Mouse (Mus musculus): ENCODE measurements around the gene Taldo1. TPM values are rescaled to one million over a fixed set of nuclear protein-coding genes. Genes with fewer than 3 reads are reported as not detected.

Taldo1 gene
- polyA plus RNA-seq, 1 experiment: not detected

GRCm38 (mm10) chr7:141413809-141414584 lies 22.0 kb downstream of the Taldo1 start, which contains the start of gene Gatd1:
Gene Gatd1 (minus strand): TSS chr7:141414136.
- Histone ChIP-seq H3K4me1 (ENCODE audit: control insufficient read depth, insufficient read depth, low read length) (peaks cover 20% of the 10 kb centered on the region), H3K4me3 (ENCODE audit: insufficient read depth, low read depth, low read length) (peak within 1 kb of the TSS; percentile 94), H3K27ac (ENCODE audit: insufficient read depth, low read depth, low read length) (peak within 1 kb of the TSS; percentile 74)
- under 1% methylated on average over 52 of the region's 56 CpGs for WGBS
- TF ChIP-seq CTCF (IDR thresholded peaks at IDR 0.05; ENCODE audit: insufficient read depth, low read depth, low read length) (no peak; the same call in 1 of the 2 replicates), POLR2A (IDR thresholded peaks at IDR 0.05; ENCODE audit: insufficient read depth, low read depth, low read length) (peak; percentile 85)

- TF ChIP-seq POLR2A (IDR thresholded peaks at IDR 0.05; ENCODE audit: insufficient read depth, low read depth, low read length) (no peak), CTCF (IDR thresholded peaks at IDR 0.05; ENCODE audit: insufficient read depth, low read depth, low read length) (no peak)
- 87% methylated on average over 6 of the region's 6 CpGs for WGBS
- Histone ChIP-seq H3K27ac (ENCODE audit: insufficient read depth, low read depth, low read length) (no peak overlapping the region), H3K4me1 (ENCODE audit: control insufficient read depth, insufficient read depth, low read length) (peaks cover 10% of the 10 kb centered on the region), H3K4me3 (ENCODE audit: insufficient read depth, low read depth, low read length) (no peak overlapping the region)
These were observed 24.3 kb downstream of the Taldo1 start for GRCm38 (mm10) chr7:141416144-141416841.

- 77% methylated on average over 8 of the region's 8 CpGs for WGBS
- Histone ChIP-seq H3K4me3 (ENCODE audit: insufficient read depth, low read depth, low read length) (no peak overlapping the region), H3K4me1 (ENCODE audit: control insufficient read depth, insufficient read depth, low read length) (peaks cover 6% of the 10 kb centered on the region; the same call in 1 of the 2 replicates), H3K27ac (ENCODE audit: insufficient read depth, low read depth, low read length) (no peak overlapping the region)
- TF ChIP-seq CTCF (IDR thresholded peaks at IDR 0.05; ENCODE audit: insufficient read depth, low read depth, low read length): no peak
- TF ChIP-seq POLR2A (IDR thresholded peaks at IDR 0.05; ENCODE audit: insufficient read depth, low read depth, low read length): no peak
These were observed 26.0 kb downstream of the Taldo1 start for GRCm38 (mm10) chr7:141417731-141418681.

- Histone ChIP-seq H3K4me3 (ENCODE audit: insufficient read depth, low read depth, low read length) (no peak overlapping the region), H3K27ac (ENCODE audit: insufficient read depth, low read depth, low read length) (no peak overlapping the region), H3K4me1 (ENCODE audit: control insufficient read depth, insufficient read depth, low read length) (peaks cover 3% of the 10 kb centered on the region; the same call in 1 of the 2 replicates)
- TF ChIP-seq POLR2A (IDR thresholded peaks at IDR 0.05; ENCODE audit: insufficient read depth, low read depth, low read length) (no peak), CTCF (IDR thresholded peaks at IDR 0.05; ENCODE audit: insufficient read depth, low read depth, low read length) (no peak)
- 60% methylated on average over 7 of the region's 7 CpGs for WGBS
These were observed 27.0 kb downstream of the Taldo1 start for GRCm38 (mm10) chr7:141418970-141419369.

- TF ChIP-seq POLR2A (IDR thresholded peaks at IDR 0.05; ENCODE audit: insufficient read depth, low read depth, low read length) (no peak), CTCF (IDR thresholded peaks at IDR 0.05; ENCODE audit: insufficient read depth, low read depth, low read length) (no peak)
- Histone ChIP-seq H3K27ac (ENCODE audit: insufficient read depth, low read depth, low read length) (no peak overlapping the region), H3K4me1 (ENCODE audit: control insufficient read depth, insufficient read depth, low read length) (no peaks in the 10 kb centered on the region), H3K4me3 (ENCODE audit: insufficient read depth, low read depth, low read length) (no peak overlapping the region)
- 87% methylated on average over 9 of the region's 9 CpGs for WGBS
These were observed 28.2 kb downstream of the Taldo1 start for GRCm38 (mm10) chr7:141420030-141420702.

- H3K4me1 ChIP-seq (ENCODE audit: control insufficient read depth, insufficient read depth, low read length): peaks cover 11% of the 10 kb centered on the region
- H3K4me3 ChIP-seq (ENCODE audit: insufficient read depth, low read depth, low read length): no peak overlapping the region
- 77% methylated on average over 4 of the region's 4 CpGs for WGBS
- TF ChIP-seq CTCF (IDR thresholded peaks at IDR 0.05; ENCODE audit: insufficient read depth, low read depth, low read length) (no peak), POLR2A (IDR thresholded peaks at IDR 0.05; ENCODE audit: insufficient read depth, low read depth, low read length) (no peak)
- no peak overlapping the region for H3K27ac ChIP-seq (ENCODE audit: insufficient read depth, low read depth, low read length)
These were observed 31.8 kb downstream of the Taldo1 start for GRCm38 (mm10) chr7:141423811-141424210.

GRCm38 (mm10) chr7:141426948-141427730 lies 35.1 kb downstream of the Taldo1 start:
- peaks cover 18% of the 10 kb centered on the region for H3K4me1 ChIP-seq (ENCODE audit: control insufficient read depth, insufficient read depth, low read length)
- TF ChIP-seq CTCF (IDR thresholded peaks at IDR 0.05; ENCODE audit: insufficient read depth, low read depth, low read length): no peak
- TF ChIP-seq POLR2A (IDR thresholded peaks at IDR 0.05; ENCODE audit: insufficient read depth, low read depth, low read length): no peak
- WGBS: 91% methylated on average over 12 of the region's 12 CpGs

More at GRCm38 (mm10) chr7:141426948-141427730, 35.1 kb downstream of the Taldo1 start:
- H3K4me3 ChIP-seq (ENCODE audit: insufficient read depth, low read depth, low read length): no peak overlapping the region
- H3K27ac ChIP-seq (ENCODE audit: insufficient read depth, low read depth, low read length): no peak overlapping the region
